Mouse (Mus musculus) liver, adult 2 months (tissue): Measurements from ENCODE around the gene Cnih1. TPM values are rescaled to one million over a fixed set of nuclear protein-coding genes. Genes with fewer than 3 reads are reported as not detected.

Experiments
- DNase-seq: peaks from one replicate; pipeline ENCODE4 v3.0.0-alpha.2; 2011; ENCODE audit warnings: low read depth, low spot score; ENCODE audit errors: extremely low read depth
- H3K27ac ChIP-seq: fragments of 200-500 bp; replicated peaks from 2 replicates; pipeline ENCODE4 v1.5.1; 2012; ENCODE audit warnings: low read depth, mild to moderate bottlenecking, control low read depth, inconsistent platforms, low read length; ENCODE audit not compliant: insufficient read depth
- H3K27me3 ChIP-seq: fragments of 200-500 bp; 2 replicates; pipeline ENCODE4 v1.6.1; 2012; ENCODE audit warnings: mild to moderate bottlenecking, moderate library complexity, low read length, inconsistent platforms; ENCODE audit not compliant: control insufficient read depth, insufficient read depth
- H3K36me3 ChIP-seq: fragments of 200-500 bp; 2 replicates; pipeline ENCODE4 v1.6.1; 2012; ENCODE audit warnings: low read length, inconsistent platforms; ENCODE audit not compliant: control insufficient read depth, insufficient read depth
- H3K4me1 ChIP-seq: fragments of 200-500 bp; 2 replicates; pipeline ENCODE4 v1.6.1; 2011; ENCODE audit warnings: low read length; ENCODE audit not compliant: control insufficient read depth, insufficient read depth
- H3K4me3 ChIP-seq: fragments of 200-500 bp; 2 replicates; pipeline ENCODE4 v1.5.1; 2011; ENCODE audit warnings: low read depth, mild to moderate bottlenecking, control low read depth, low read length, moderate library complexity; ENCODE audit not compliant: insufficient read depth
- H3K79me2 ChIP-seq: fragments of 200-500 bp; 2 replicates; pipeline ENCODE4 v1.6.1; 2012; ENCODE audit warnings: inconsistent platforms, mild to moderate bottlenecking, low read length, moderate library complexity; ENCODE audit not compliant: control insufficient read depth, insufficient read depth
- H3K9ac ChIP-seq: fragments of 200-500 bp; 2 replicates; pipeline ENCODE4 v1.6.1; 2012; ENCODE audit warnings: low read depth, mild to moderate bottlenecking, control low read depth, inconsistent platforms, low read length
- CTCF ChIP-seq: fragments of 200-500 bp; IDR thresholded peaks from 2 replicates; pipeline ENCODE4 v1.5.1; 2011; ENCODE audit warnings: low read depth, low read length, control low read depth
- POLR2A ChIP-seq: fragments of 200-500 bp; IDR thresholded peaks from 2 replicates; pipeline ENCODE4 v1.6.1; 2011; ENCODE audit warnings: low read length, control low read depth; ENCODE audit not compliant: insufficient read depth; ENCODE audit errors: extremely low read depth
- WGBS: fragments of 180-500 bp; shearing (Covaris S2); methylation state at CpG from one replicate; pipeline ENCODE4 v1.1.7; 2018; 5-methylcytosine and 5-hydroxymethylcytosine counted together
- polyA plus RNA-seq: library from polyadenylated mRNA; depleted of rRNA; stranded (reverse); fragments of >200 nt; gene quantifications from 2 replicates; pipeline ENCODE4 v1.2.3, GENCODE M21; 2012
- total RNA-seq: library from RNA; depleted of rRNA; stranded (reverse); fragments of >200 nt; gene quantifications from 2 replicates; pipeline ENCODE4 v1.2.3, GENCODE M21; 2014

Gene Cnih1
- total and polyA plus RNA-seq, 2 experiments, result 51.8 to 69.5 TPM

DNA sequence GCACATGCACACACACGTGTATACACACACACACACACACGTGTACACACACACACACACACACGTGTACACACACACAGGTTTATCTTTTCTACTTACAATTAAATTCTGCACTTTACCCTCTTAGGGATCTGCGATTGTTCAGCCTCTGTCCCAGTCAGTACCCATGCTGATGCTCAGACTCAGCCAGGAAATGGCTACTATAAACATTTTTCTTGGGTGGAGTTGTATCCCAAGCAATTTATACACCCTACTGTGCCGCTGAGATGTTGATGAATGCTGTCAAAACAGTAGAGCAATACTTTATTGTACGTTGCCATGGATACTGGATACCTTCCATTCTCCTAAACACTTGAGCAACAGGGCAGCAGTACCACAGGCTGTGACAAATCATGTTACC lies 18.2 kb downstream of the Cnih1 start:
- no peaks in the 10 kb centered on the region for H3K4me1 ChIP-seq
- no peak overlapping the region for H3K27ac ChIP-seq
- TF ChIP-seq POLR2A, result no peak
- TF ChIP-seq CTCF, result no peak
- no peaks in the 10 kb centered on the region for H3K79me2 ChIP-seq
- DNase-seq, result no peak
- peaks cover 10% of the 10 kb centered on the region for H3K36me3 ChIP-seq
- H3K27me3 ChIP-seq, result no peaks in the 10 kb centered on the region
- H3K4me3 ChIP-seq, result no peak overlapping the region
- H3K9ac ChIP-seq, result no peak overlapping the region
- 88% methylated on average over 6 of the region's 6 CpGs for WGBS

DNA sequence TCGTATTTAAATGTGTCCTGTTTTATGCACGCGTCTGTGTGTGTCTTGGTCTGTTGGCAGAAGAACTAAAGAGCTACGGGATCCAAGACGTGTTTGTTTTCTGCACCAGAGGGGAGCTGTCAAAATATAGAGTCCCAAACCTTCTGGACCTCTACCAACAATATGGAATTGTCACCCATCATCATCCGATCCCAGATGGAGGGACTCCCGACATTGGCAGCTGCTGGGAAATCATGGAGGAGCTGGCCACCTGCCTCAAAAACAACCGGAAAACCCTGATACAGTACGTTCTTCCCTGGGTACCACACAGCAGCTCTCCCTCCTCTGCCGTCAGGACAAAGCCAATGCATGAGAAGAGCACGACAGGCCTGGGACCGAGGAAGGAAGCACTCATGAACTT lies 21.1 kb downstream of the Cnih1 start:
- H3K27ac ChIP-seq, result no peak overlapping the region
- H3K79me2 ChIP-seq, result no peaks in the 10 kb centered on the region
- no peaks in the 10 kb centered on the region for H3K27me3 ChIP-seq
- TF ChIP-seq POLR2A, result no peak
- TF ChIP-seq CTCF, result no peak
- no peak for DNase-seq
- H3K4me1 ChIP-seq, result no peaks in the 10 kb centered on the region
- H3K9ac ChIP-seq, result no peak overlapping the region
- H3K36me3 ChIP-seq, result peaks cover 2% of the 10 kb centered on the region
- whole genome bisulfite sequencing, result 87% methylated on average over 12 of the region's 12 CpGs
- H3K4me3 ChIP-seq, result no peak overlapping the region

DNA sequence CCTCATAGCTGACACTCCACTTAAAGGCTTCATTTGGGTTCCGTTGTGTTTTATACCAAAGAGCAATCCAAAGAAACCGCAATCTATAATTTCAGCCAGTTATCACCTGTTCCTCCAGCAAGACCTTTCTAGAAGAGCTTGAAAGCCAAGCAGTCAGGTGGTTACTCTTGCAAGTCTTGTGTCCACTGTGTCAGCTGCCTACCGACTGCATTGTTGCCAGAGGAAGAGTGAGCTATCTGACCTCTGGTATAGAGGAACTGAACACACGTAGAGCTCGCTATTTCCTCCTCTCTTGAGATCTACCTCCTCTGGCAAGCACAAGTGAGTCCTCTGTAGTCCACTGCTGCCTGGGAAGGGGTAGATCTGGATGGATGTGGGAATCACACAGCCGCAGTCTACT lies 27.0 kb downstream of the Cnih1 start:
- Histone ChIP-seq H3K27me3 (no peaks in the 10 kb centered on the region), H3K27ac (no peak overlapping the region), H3K9ac (no peak overlapping the region), H3K4me1 (peaks cover 6% of the 10 kb centered on the region), H3K79me2 (no peaks in the 10 kb centered on the region), H3K36me3 (no peaks in the 10 kb centered on the region), H3K4me3 (no peak overlapping the region)
- TF ChIP-seq CTCF, result no peak
- TF ChIP-seq POLR2A, result no peak
- peak; percentile 19 for DNase-seq
- 47% methylated on average over 6 of the region's 6 CpGs for WGBS

DNA sequence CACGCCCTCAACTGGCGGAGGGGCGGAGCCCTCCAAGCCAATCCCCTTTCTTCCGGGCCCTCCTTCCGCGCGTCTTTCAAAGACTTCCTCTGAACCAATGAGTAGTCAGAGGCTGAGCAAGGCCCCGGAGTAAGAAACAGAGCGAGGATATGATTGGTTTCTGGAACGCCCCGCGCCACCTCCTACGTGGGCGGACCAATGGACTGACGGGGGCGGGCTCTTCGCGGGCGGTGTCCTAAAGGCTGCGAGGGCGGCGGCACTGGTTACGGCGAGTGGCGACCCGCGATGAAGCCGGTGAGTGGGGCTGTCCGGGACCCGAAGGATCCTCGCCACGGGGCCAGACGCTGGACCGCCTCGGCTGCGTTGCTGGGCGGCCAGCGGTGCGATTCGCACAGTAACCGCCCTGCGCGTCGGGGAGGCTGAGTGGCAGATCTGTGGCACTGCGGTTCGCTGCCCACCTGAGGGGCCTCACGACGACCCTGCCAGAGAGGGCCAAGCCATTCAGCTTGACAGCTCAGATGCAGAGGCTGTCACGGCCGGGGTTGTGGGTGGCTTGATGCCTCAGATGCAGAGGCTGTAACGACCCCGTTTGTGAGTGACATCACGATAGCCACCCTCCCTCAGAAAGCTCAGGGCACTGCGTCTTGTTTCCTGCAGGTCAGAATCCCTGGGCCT lies 27.7 kb downstream of the Cnih1 start, which contains the start of gene Cdkn3:
Cdkn3 (plus strand) TSS at position 187 of the 675 bp plus-strand sequence.
- Histone ChIP-seq H3K4me1 (peaks cover 6% of the 10 kb centered on the region), H3K79me2 (no peaks in the 10 kb centered on the region), H3K27me3 (no peaks in the 10 kb centered on the region), H3K4me3 (peak within 1 kb of the TSS; percentile 89), H3K27ac (no peak within 1 kb of the TSS), H3K9ac (peak within 1 kb of the TSS; percentile 85), H3K36me3 (no peaks in the 10 kb centered on the region)
- under 1% methylated on average over 54 of the region's 54 CpGs for WGBS
- TF ChIP-seq CTCF, result no peak
- no peak for TF ChIP-seq POLR2A
- peak; percentile 91 for DNase-seq

DNA sequence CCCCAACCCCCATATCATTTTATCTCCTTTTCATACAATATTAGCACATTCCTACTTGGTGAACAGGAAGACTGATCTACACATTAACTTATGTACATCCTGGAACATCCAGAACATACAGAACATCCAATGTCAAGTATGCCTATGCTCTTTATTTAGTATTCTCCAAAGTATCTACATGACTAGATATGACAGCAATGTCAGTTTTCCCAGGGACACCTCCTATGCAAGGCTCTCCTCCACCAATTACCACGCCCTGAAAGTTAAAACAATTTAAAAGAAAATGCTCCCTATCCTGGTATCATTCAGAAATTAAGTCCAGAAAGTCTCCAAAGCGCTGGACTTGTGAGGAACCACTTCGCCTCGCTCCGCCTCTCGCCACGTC lies 28.2 kb downstream of the Cnih1 start:
- DNase-seq, result no peak
- H3K36me3 ChIP-seq, result no peaks in the 10 kb centered on the region
- peaks cover 6% of the 10 kb centered on the region for H3K4me1 ChIP-seq
- TF ChIP-seq POLR2A, result no peak
- TF ChIP-seq CTCF, result no peak
- no peak overlapping the region for H3K9ac ChIP-seq
- H3K79me2 ChIP-seq, result no peaks in the 10 kb centered on the region
- H3K27ac ChIP-seq, result no peak overlapping the region
- H3K27me3 ChIP-seq, result no peaks in the 10 kb centered on the region
- no peak overlapping the region; the same call in 1 of the 2 replicates for H3K4me3 ChIP-seq
- 3% methylated on average over 7 of the region's 7 CpGs for WGBS

DNA sequence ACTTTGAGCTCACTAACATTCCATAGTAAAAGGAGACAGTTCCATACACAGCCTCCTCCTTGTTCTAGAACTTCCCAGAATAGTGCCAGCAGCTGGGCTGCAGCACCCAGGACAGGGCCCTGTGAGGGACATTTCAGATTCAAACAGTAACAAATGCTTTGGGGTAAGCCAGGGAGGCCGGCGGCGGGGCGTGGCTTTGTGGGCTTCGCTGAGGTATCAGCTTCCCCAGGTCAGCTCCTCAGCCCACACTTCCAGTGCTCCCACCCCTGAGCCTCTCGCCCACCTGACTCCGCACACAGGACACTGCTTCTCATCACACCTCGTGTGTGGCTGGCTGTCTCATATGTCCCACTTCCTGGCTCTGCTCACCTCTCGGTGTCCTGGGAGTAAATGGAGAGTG lies 30.5 kb downstream of the Cnih1 start:
- Histone ChIP-seq H3K4me1 (peaks cover 6% of the 10 kb centered on the region), H3K36me3 (no peaks in the 10 kb centered on the region), H3K27ac (no peak overlapping the region), H3K79me2 (no peaks in the 10 kb centered on the region), H3K9ac (no peak overlapping the region), H3K27me3 (no peaks in the 10 kb centered on the region), H3K4me3 (no peak overlapping the region)
- TF ChIP-seq POLR2A, result no peak
- no peak for TF ChIP-seq CTCF
- 84% methylated on average over 9 of the region's 9 CpGs for WGBS
- no peak for DNase-seq
